Comparison of ENCODE assay signal across 8 mouse cellular contexts in the genomic region with DNA sequence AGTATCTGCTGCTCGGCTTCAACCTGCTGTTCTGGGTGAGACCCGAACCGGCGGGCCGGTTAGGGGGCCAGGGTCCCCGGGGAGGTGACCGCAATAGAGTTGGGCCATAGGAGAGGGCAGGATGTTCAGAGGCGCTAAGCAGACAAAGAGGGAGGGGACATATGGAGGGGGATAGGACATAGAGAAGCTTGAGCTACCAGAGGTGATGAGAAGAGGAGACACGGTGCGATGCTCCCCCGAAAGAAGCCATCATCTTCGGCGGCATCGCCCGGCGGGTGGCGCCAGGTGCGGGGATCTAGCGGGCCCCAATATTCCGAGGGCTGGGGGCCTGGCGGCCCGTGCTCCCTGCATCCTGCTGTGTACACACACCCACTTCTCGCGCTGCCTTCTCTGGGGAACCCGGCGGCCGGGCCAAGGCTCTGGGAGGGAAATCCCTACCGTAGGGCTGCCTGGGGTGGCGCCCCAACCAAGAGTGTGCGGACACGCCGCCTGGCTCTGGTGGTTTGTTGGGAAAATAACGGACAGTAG. TPM values are rescaled to one million over a fixed set of nuclear protein-coding genes. Genes with fewer than 3 reads are reported as not detected.
A peak's percentile ranks its signal among the peaks of the same experiment; 100 is the strongest.
DNase-seq lines count a peak whose midpoint lies in the region; ATAC-seq and TF ChIP-seq lines count a peak whose summit lies in the region.

No protein-coding gene starts in this region.

- peak overlapping the region; percentile 68 for H3K9ac ChIP-seq in forebrain, embryonic 15.5 days (replicated peaks)
- H3K9ac ChIP-seq in intestine, embryonic 15.5 days: peak overlapping the region; percentile 64

- no peaks in the 10 kb centered on the region for H3K9me3 ChIP-seq in forebrain, embryonic 15.5 days
- H3K9me3 ChIP-seq in intestine, embryonic 15.5 days: no peaks in the 10 kb centered on the region

- no peak for TF ChIP-seq POLR2A in bone marrow macrophage, adult 2 months (IDR thresholded peaks at IDR 0.05; ENCODE audit: borderline replicate concordance, low read depth, low read length)

- ATAC-seq in forebrain, embryonic 15.5 days (replicated peaks): peak; percentile 80
- ATAC-seq in intestine, embryonic 15.5 days: peak; percentile 75

- no peaks in the 10 kb centered on the region for H3K36me3 ChIP-seq in forebrain, embryonic 15.5 days
- H3K36me3 ChIP-seq in intestine, embryonic 15.5 days: no peaks in the 10 kb centered on the region

- H3K27me3 ChIP-seq in forebrain, embryonic 15.5 days: no peaks in the 10 kb centered on the region
- H3K27me3 ChIP-seq in intestine, embryonic 15.5 days (replicated peaks): no peaks in the 10 kb centered on the region

- no peak for TF ChIP-seq CTCF in bone marrow macrophage, adult 2 months (IDR thresholded peaks at IDR 0.05; ENCODE audit: low read depth, low read length)

- DNase-seq in right cerebral cortex, postnatal 10 days (ENCODE audit: low spot score in 2 of 2): peak; percentile 41 to 52
- no peak for DNase-seq in right cerebral cortex, postnatal 25 days
- peak; percentile 68 to 72 for DNase-seq in lung, postnatal 4 days
- DNase-seq in spleen, postnatal 36 days (ENCODE audit: low spot score in 2 of 2): peak; percentile 34 to 52
- no peak for DNase-seq in layer of hippocampus, adult 18-20 months (ENCODE audit: low spot score in 2 of 2)

- H3K4me3 ChIP-seq in bone marrow macrophage, adult 2 months (ENCODE audit: insufficient read depth, low read length): peak overlapping the region; percentile 47
- peak overlapping the region; percentile 72 for H3K4me3 ChIP-seq in forebrain, embryonic 15.5 days
- peak overlapping the region; percentile 69 for H3K4me3 ChIP-seq in intestine, embryonic 15.5 days (replicated peaks)

- H3K27ac ChIP-seq in bone marrow macrophage, adult 2 months (ENCODE audit: insufficient read depth, low read depth, low read length): no peak overlapping the region
- H3K27ac ChIP-seq in forebrain, embryonic 15.5 days (replicated peaks): peak overlapping the region; percentile 44; the same call in 1 of the 2 replicates
- H3K27ac ChIP-seq in intestine, embryonic 15.5 days: peak overlapping the region; percentile 81

- WGBS in forebrain, embryonic 15.5 days: 1% methylated on average over 33 of the region's 33 CpGs
- WGBS in intestine, embryonic 15.5 days: under 1% methylated on average over 33 of the region's 33 CpGs

- no peaks in the 10 kb centered on the region for H3K4me1 ChIP-seq in bone marrow macrophage, adult 2 months (ENCODE audit: control insufficient read depth, insufficient read depth, low read length)
- peaks cover 19% of the 10 kb centered on the region for H3K4me1 ChIP-seq in forebrain, embryonic 15.5 days
- peaks cover 9% of the 10 kb centered on the region for H3K4me1 ChIP-seq in intestine, embryonic 15.5 days (replicated peaks)

- peak overlapping the region; percentile 81 for H3K4me2 ChIP-seq in forebrain, embryonic 15.5 days (replicated peaks)
- peak overlapping the region; percentile 90 for H3K4me2 ChIP-seq in intestine, embryonic 15.5 days (replicated peaks)

RNA-seq across cellular contexts. Expression of gene Tspan2, which starts 0.8 kb away (rescaled TPM):
- not detected in 2 replicates for polyA plus RNA-seq in bone marrow macrophage, adult 2 months (2012; ENCODE audit: insufficient read depth, insufficient read length, missing spikeins)
- polyA plus RNA-seq in forebrain, embryonic 15.5 days (2015; fragmentation: Nextera tagmentation; extraction: Ambion mirVana): 6.7 and 7.5 TPM in 2 replicates
- polyA plus RNA-seq in intestine, embryonic 15.5 days (2015; fragmentation: Nextera tagmentation; extraction: Ambion mirVana): 15.2 and 15.4 TPM in 2 replicates
- total RNA-seq in layer of hippocampus, adult 18-20 months (2021): 10 to 100 TPM; 52.5 to 66.4 TPM

RNA-seq across cellular contexts. Expression of gene Tshb, which starts 47.4 kb away (rescaled TPM):
- not detected in 2 replicates for polyA plus RNA-seq in bone marrow macrophage, adult 2 months (2012; ENCODE audit: insufficient read depth, insufficient read length, missing spikeins)
- 0.08 and 0.37 TPM in 2 replicates for polyA plus RNA-seq in forebrain, embryonic 15.5 days (2015; fragmentation: Nextera tagmentation; extraction: Ambion mirVana)
- 0.11 and 0.27 TPM in 2 replicates for polyA plus RNA-seq in intestine, embryonic 15.5 days (2015; fragmentation: Nextera tagmentation; extraction: Ambion mirVana)
- total RNA-seq in layer of hippocampus, adult 18-20 months (2021): not detected

Comparison
In these comparisons a context has a peak if more than half of its experiments do, and no peak if none do; other contexts are left out.
1. DNase-seq: peak in right cerebral cortex, postnatal 10 days (2 of 2), lung, postnatal 4 days (2 of 2) and spleen, postnatal 36 days (2 of 2); none in right cerebral cortex, postnatal 25 days (single experiment) and layer of hippocampus, adult 18-20 months (0 of 2).
2. Peak in every context shown above with its lines, with median percentiles within 50 percentile points of each other: H3K4me3 ChIP-seq.